Mouse (Mus musculus) T-helper 17 cell (primary cell): ENCODE data around the gene Tspan10.

Experiments used
- in situ Hi-C, 2 experiments: fragments of 300-600 bp; cut with MboI, MseI; formaldehyde crosslinking; loops; 1 replicate in 1 of 2; 2 replicates in 1 of 2; pipeline ENCODE4 v1.15.1; 2025; ENCODE audit warnings: high pct_unique_total_duplicates in 2 of 2

Tspan10 gene

GRCm38 (mm10) chr11:120492024-120492877 is 49.8 kb downstream of the Tspan10 start:
- in situ Hi-C loops = no loop called here

- in situ Hi-C loops = no loop called here
Measured at GRCm38 (mm10) chr11:120492878-120493203, 50.4 kb downstream of the Tspan10 start.

- in situ Hi-C loops = no loop called here
Measured at GRCm38 (mm10) chr11:120493351-120493750, 50.9 kb downstream of the Tspan10 start.

GRCm38 (mm10) chr11:120493911-120494310 is 51.5 kb downstream of the Tspan10 start:
- in situ Hi-C loops = no loop called here
